Mouse (Mus musculus) neural tube, embryonic 10.5 days (tissue): ENCODE measurements around the gene Gm4869.
"Not testable (repeated sequence)": the region's sequence is repeated elsewhere in the genome, so short reads cannot be mapped to it uniquely, and the experiment has no call there.

Experiments used
- DNase-seq: peaks from one replicate; pipeline ENCODE4 v3.0.0-alpha.2; 2017; ENCODE audit warnings: low spot score; ENCODE audit errors: extremely low spot score

Gm4869 gene

GRCm38 (mm10) chr5:140445345-140445744 lies at the start of gene Gm4869:
TSS of gene Gm4869 (plus strand) at chr5:140445645.
- DNase-seq, result no peak

- DNase-seq, result no peak
These were observed 49.1 kb upstream of the Gm4869 start for GRCm38 (mm10) chr5:140396166-140396940.

GRCm38 (mm10) chr5:140402640-140403270 lies 42.7 kb upstream of the Gm4869 start:
- no peak for DNase-seq

- no peak for DNase-seq
These were observed 40.3 kb upstream of the Gm4869 start for GRCm38 (mm10) chr5:140405126-140405525.

GRCm38 (mm10) chr5:140406666-140407065 lies 38.8 kb upstream of the Gm4869 start:
- no peak for DNase-seq

- no peak for DNase-seq
These were observed 36.6 kb upstream of the Gm4869 start for GRCm38 (mm10) chr5:140408801-140409200.

GRCm38 (mm10) chr5:140411339-140411738 lies 34.1 kb upstream of the Gm4869 start:
- peak; percentile 47 for DNase-seq

GRCm38 (mm10) chr5:140414647-140415046 lies 30.8 kb upstream of the Gm4869 start:
- DNase-seq, result no peak

- no peak for DNase-seq
These were observed 27.3 kb upstream of the Gm4869 start for GRCm38 (mm10) chr5:140418106-140418488.

- peak; percentile 93 for DNase-seq
These were observed 26.7 kb upstream of the Gm4869 start, which contains the start of gene Eif3b for GRCm38 (mm10) chr5:140418489-140419441. TSS of gene Eif3b (plus strand) at chr5:140419328.

- DNase-seq, result no peak
These were observed 25.9 kb upstream of the Gm4869 start for GRCm38 (mm10) chr5:140419442-140420080.

GRCm38 (mm10) chr5:140420616-140421015 lies 24.8 kb upstream of the Gm4869 start:
- DNase-seq, result no peak

GRCm38 (mm10) chr5:140425016-140425783 lies 20.2 kb upstream of the Gm4869 start:
- DNase-seq, result no peak

GRCm38 (mm10) chr5:140439117-140439516 lies 6.3 kb upstream of the Gm4869 start:
- not testable (repeated sequence) for DNase-seq

GRCm38 (mm10) chr5:140441406-140441805 lies 4.0 kb upstream of the Gm4869 start:
- no peak for DNase-seq

- DNase-seq, result no peak
These were observed 1.4 kb upstream of the Gm4869 start for GRCm38 (mm10) chr5:140444012-140444411.

- DNase-seq, result no peak
These were observed 609 bp downstream of the Gm4869 start for GRCm38 (mm10) chr5:140446054-140446453.

GRCm38 (mm10) chr5:140454488-140454887 lies 9.0 kb downstream of the Gm4869 start:
- no peak for DNase-seq

GRCm38 (mm10) chr5:140455466-140455865 lies 10.0 kb downstream of the Gm4869 start:
- DNase-seq, result no peak

GRCm38 (mm10) chr5:140461476-140461875 lies 16.0 kb downstream of the Gm4869 start:
- no peak for DNase-seq
